Mouse (Mus musculus): ENCODE measurements around the gene Kcna5.

DNA sequence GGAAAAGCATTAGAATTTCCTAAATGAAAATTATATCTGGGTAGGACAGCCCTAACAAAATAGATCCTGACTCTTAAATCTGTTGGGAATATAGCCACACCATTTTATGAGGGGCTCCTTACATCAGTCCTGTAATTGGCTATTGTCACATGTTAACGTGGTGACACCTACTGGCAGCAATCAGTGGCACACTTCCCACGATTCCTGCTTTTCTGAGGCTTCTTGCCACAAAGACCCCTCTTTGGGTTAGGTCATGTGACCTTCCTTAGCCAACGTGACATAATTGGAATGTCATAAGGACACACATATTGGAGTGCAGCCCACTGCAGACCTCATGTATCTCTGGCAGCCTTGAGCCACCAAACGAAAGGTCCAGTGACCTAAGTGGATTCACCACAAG lies 26.5 kb upstream of the Kcna5 start:
- TF ChIP-seq CTCF (IDR thresholded peaks at IDR 0.05; ENCODE audit: control insufficient read depth, insufficient read depth, insufficient read length) = no peak
- no peak for TF ChIP-seq USF1 (IDR thresholded peaks at IDR 0.05; ENCODE audit: low read depth)
- no peak for TF ChIP-seq MYOD1 (IDR thresholded peaks at IDR 0.05; ENCODE audit: control insufficient read depth, insufficient read length, low read depth)
- TF ChIP-seq MAX (IDR thresholded peaks at IDR 0.05) = no peak
- TF ChIP-seq MYOG (IDR thresholded peaks at IDR 0.05; ENCODE audit: control insufficient read depth, extremely low read depth, insufficient read length) = no peak
- no peak for TF ChIP-seq CEBPB (IDR thresholded peaks at IDR 0.05; ENCODE audit: low read depth)
- no peak for TF ChIP-seq FOSL1 (IDR thresholded peaks at IDR 0.05; ENCODE audit: insufficient read depth, low read length, poor library complexity, severe bottlenecking)

Data from C2C12 (cell line).